Mouse (Mus musculus): ENCODE measurements around the gene Plekha6.

Plekha6 gene

DNA sequence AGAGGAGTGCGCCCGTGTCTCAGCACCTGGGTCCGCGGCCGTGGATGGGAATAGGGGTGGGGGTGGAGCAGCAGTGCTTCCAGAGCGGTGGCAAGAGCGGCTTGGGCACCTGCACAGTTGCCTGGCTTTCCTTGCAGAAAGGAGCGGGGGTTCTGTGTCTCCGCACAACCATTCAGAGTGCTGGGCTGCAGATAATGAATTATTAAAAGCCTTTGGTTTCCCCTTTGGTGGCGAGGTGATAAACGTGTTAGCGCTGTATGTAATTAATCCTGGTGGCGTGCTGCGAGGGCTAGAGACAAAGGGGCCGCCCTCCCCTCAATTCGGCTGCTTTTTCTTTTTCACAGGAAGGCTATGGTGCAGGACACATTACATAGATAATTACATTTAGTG lies 18.7 kb downstream of the Plekha6 start:
- no peak for DNase-seq (ENCODE audit: low spot score)

DNA sequence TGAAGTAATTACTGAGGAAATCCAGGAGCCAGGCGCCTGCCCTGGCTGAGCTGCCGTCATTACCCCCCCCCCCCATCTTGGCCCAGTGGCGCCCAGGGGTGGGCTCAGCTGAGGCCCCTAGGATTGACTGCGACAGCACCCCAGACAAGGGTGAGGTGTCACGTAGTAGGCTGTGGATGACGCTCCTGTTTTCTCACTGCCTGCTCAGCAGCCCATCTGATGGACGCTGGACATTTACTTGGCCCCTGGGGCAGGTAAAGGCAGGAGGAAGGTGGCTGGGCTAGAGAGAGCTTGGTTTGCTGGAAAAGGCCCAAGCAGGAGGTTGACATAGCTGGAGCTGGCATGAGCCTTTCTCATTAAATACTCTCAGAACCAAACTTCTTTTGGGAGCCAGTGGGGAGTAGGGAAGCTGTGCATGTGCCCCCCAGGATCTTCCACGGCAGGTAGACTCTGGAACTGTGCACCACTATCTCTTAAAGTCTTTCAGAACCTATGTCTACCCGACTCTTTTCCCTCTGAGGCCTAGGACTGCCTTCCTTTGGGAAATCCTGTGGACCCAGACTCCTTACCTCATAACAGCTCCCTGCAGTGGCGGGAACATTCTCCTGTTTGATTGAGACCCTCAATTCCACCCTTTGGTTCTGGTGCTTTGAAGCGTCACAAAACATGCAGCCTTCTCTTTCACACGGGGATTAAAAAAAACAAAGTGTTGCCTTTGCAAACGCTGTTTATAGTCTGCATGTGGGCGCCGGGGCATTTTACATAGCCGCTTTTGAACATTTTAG lies 19.3 kb downstream of the Plekha6 start:
- no peak for DNase-seq (ENCODE audit: low spot score)

DNA sequence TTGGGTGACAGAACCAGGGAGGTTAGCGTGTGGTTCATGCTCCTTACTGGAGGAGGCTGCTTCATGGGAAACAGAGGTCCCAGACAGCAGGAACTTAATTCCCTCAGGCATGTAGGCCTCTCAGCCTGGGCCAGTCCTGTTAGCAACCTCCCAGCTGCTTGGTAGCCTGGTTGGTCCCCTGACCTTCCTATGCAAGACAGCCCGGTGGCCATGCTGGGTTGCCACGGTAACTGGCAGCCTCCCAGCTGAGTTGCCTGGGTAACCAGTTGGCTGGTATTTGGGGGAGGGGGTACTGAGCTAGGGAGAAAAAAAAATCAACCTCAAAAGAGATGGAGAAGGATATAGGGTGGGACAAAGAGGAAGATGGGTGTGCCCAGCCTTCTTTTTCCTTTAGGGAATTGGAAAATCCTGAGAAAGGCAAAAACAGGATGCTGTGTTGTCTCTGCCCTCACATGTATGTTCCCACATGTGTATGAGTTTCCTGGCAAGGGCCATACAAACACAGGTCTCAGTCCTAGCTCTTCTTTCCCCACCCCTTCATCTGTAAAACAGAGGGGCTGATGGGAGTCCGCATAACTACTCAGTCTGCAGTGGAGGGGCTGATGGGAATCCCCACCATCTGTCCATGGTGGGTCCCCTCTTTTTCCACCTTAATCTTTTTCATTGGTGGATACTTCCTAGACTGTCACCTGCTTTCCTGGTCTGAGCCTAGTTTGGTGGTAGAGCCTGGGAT lies 24.1 kb downstream of the Plekha6 start:
- DNase-seq (ENCODE audit: low spot score): no peak

DNA sequence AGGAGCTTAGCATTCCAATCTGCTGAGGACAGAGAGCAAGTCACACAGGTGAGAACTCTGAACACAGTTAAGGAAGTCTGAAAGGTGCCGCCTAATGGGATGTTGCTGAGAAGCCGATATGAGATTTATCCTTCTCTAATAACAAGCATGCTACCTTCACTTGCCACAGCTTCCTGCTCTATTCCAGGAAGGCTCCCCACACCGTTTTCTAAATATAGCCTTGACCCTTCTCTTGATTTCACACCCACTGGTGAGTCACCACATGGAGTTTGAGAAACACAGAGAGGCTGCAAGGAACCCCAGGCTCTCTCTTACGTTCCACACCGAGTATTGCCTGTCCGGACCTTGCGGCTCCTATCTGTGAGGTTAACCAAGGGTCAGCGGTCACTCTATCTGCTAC lies 24.7 kb downstream of the Plekha6 start:
- no peak for DNase-seq (ENCODE audit: low spot score)

DNA sequence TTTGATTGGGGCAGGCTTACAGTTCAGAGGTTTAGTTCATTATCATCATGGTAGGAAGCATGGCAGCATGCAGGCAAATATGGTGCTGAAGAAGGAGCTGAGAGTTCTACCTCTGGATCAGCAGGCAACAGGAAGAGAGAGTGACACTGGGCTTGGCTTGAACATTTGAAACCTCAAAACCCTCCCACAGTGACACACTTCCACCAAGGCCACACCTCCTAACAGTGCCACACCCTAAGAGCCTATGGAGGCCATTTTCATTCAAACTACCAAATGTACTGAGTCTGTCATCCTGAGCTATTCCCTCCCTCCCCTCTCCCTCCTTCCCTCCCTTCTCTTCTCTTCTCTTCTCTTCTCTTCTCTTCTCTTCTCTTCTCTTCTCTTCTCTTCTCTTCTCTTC lies 25.5 kb downstream of the Plekha6 start:
- DNase-seq (ENCODE audit: low spot score): no peak

DNA sequence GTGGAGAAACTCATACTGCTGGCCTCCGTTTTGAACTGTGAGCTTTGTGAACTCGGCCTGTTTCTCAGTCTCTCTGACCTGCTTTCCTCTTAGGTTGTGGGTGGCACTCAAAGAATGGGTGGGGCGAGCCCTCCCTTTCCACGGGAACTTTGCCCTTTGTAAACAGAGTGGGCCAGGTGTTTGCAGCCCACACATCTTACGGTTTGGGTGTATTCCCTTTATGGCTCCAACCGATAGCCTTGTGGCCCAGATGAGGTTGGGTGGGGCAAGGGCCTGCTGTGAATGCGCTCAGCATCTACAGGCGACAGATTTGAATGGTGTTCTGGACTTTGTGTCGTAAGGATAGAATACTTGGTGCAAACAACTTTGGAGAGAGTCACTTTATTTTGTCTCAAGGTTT lies 26.5 kb downstream of the Plekha6 start:
- no peak for DNase-seq (ENCODE audit: low spot score)

DNA sequence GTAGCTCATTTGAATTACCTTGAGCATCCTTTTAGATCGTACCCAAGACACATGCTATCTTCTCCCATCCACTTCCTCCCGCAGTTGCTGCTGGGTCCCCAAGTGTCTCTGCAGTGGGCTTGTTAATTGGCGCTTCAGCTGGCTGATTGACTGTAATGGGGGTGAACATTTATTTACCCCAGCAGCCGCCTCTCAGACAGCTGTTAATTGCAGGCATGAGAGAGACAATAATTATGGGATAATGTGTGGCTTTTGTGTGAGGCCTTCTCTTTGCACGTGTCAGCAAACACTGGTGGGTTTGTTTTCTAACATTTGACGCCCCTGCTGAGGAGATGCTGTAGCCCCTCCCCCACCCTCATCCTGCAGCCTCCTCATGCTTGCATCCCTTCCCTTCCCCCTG lies 32.2 kb downstream of the Plekha6 start:
- no peak for DNase-seq (ENCODE audit: low spot score)

DNA sequence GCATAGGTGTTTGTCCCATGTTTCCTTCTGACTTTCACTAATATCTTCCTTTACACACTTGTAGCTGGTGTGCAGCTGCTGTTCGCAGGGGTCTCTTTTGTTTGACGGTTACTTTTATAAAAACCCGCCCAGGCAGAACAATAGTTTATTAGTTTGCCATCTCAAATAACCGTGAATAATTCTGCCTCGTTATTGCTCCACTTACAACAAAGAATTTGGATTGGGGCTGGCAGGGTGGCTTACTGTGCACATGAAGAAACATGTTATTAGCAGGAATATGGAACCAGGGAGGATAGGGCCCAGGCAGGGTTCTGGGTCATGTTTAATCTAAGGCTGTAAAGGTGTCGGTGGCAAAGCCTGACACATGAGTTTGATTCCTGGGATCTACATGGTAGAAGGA lies 33.3 kb downstream of the Plekha6 start:
- no peak for DNase-seq (ENCODE audit: low spot score)

DNA sequence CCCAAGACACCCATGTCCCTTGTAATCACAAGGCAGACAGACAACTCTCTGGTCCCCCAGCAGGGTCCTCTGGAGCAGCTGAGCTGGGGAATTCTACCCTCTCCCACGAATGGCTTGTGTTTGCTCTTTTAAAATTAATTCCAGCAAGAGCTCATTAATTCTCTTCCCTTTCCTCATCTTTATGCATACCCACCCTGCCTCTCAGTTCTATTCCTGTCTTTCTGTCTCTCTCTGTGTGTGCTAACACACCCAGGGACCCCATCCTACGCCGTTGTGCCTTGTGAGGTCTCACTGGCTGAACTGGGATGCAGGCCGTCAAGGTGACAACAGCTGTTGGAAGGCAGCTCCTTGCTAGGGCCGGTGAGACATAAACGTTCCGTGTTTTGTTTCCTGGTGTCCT lies 35.7 kb downstream of the Plekha6 start:
- no peak for DNase-seq (ENCODE audit: low spot score)

DNA sequence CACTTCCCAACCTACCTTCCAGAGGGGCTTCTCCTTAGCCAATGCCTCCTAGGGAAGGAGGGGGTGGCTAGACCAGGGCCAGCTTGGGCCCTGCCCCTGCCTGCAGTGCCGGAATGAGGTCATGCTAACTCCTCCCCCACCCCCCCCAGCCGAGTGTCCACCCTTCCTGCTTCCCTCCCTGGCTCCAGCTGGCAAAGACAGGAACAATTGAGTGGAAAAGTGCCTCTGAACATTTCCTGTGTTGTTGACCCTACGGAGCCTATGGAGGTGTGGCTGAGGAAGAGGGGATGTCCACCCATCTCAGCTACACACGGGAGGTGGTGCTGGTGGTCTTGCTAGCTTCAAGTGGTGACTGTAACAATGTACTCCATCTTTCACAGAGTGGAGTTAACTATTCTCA lies 37.5 kb downstream of the Plekha6 start:
- DNase-seq (ENCODE audit: low spot score): no peak

DNA sequence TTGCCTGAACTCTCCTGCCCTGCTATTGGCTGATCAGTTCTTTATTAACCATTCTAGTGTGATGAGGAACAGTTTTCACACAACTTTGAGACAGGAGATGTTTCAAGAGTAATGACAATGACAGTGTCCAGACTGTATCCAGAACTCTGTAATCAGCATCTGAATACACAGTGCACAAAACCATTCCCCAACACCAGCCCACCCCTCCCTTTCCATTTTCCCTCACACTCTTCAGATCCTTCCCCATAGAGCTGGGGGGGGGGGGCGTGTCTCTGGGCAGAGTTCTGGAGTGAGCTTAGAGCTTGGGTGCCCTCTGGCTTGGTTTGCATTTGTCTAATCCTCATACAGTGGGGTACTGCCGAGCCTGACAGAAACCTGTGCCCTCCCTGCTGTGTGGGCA lies 39.7 kb downstream of the Plekha6 start:
- no peak for DNase-seq (ENCODE audit: low spot score)

DNA sequence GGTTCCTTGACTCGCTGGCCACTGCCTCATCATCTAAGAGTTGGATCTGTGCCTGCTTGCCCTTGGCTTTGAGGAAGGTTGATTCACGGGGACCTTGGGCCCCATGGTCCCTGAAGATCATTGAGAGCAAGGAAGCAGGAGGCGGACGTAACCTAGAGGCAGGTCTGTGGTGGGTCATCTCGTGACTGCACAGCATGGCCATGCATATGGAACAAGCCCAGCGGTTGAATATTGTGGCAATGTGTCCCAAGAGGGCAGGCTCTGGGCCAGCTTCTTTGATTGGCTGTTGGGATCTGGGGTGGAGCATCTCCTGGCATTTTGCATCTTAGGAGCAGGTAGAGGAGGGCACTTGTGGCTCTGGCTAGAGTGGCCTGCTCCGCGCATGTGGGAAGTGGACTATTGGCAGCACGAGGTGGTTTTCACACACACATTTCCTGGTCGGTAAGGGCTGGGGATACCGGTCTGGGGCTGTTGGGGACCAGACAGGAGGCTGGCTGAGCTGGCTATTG lies 40.4 kb downstream of the Plekha6 start:
- no peak for DNase-seq (ENCODE audit: low spot score)

DNA sequence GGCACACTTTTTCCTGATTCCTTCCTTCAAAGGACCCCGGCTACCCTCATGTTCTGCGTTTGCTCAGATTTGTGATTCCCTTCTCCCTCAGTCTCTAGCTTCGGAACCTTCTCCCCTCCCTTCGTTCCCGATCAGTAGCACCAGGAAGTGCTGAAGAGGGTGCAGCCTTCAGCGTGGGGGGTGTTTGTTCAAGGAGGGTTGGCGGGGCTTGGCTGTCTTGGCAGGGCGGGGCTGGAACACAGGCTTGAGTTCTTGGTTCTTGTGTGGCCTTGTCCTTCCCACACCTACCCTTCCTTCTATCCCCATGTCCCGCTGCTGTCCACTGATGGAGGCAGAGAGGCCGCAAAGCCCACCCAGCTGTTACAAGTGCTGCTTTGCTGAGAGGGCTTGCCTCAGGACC lies 41.0 kb downstream of the Plekha6 start:
- no peak for DNase-seq (ENCODE audit: low spot score)

DNA sequence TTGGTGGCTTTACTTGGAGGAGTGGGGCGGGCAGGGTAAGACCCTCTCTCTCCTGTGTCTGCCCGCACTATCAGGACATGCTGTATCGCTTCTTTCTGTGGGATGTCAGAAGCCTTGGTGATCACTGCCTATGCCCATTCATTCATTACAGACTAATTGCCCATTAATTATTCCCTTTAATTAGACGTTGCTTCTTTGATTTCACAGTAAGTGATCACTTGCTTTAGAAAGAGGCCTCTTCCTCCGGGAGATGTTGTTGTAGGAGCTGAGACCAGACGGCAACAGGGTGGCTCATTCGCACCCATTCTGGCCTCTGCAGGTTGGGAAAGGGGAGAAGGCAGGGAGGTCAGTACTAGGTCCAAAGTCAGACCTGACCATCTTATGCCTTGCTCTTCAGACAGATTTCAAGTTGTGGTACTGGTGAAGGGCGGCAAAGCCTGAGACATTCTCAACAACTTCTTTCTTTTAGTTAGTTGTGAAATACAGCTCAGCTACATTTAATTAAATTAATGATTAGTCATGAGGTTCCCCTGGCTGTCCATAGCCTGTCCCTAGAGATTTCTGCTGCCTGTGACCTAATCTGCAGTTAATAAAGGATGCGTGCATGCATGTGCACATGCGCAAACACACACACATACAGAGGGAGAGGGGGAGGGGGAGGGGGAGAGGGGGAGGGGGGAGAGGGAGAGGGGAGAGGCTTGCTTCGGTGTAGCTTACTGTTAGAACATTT lies 44.2 kb downstream of the Plekha6 start:
- no peak for DNase-seq (ENCODE audit: low spot score)

DNA sequence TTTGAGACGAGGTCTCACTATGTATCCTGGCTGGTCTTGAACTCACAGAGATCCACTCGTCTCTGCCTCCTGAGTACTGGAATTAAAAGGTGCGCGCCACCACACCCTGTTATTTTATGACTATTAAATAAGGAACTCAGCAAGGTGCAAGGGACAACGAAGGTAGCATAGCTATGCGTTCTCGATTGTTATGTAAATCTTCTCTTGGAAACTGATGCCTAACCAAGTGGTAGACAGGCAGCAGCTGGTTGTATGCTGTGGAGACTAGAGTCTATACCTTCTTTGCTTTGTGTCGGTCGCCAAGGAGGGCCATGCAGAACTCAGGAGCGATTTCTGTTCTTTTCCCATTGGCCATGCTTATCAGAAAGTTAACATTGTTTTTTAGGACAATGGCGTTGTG lies 45.0 kb downstream of the Plekha6 start:
- DNase-seq (ENCODE audit: low spot score): no peak

DNA sequence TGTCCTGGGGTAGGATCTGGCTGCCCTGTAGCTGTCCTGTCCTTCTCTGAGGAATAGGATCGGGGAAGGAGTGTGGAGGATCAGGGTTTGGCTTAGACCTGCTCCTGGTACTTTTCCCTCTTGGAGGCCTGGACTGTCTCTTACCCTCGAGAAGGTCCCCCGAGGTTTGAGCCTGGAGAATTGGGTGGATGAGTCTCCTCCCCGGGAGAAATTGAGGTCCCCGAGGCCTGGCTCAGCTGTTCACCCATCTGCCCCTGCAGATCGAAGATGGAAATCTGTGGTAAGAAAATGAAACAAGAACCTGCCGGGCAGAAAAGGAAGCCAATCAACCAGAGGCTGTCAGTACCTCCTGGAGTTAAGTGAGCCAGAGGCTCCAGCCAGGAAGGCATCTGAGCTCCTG lies 45.5 kb downstream of the Plekha6 start:
- no peak for DNase-seq (ENCODE audit: low spot score)

DNA sequence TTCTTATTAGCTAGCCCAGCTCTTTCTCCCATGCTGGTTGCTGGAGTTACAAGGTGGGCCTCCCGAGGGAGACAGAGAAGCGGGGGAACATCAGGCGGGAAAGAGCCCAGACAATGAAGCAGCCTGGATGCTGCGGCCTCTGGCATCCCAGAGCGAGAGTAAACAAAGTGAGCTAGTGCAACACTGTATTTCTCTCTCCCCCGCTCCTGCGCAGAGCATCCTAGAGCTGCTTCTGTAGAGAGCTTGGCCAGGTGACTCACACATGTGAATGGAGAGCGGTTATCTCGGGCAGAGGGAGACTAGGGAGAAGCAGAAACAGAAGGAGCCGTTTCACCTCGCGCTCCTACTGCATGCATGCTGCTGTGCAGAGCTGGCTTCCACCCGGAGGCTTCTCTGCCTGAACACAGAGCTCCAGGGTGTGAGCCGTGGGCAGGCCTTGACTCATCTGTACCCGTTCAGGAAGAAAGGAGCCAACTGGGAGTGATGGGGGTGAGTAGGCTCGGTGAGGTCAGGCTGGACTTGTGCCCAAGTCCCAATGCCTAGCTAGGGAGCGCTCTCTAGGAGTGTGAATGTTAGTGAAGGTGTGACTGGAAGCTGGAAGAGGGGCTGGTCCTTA lies 46.0 kb downstream of the Plekha6 start:
- DNase-seq (ENCODE audit: low spot score): no peak

DNA sequence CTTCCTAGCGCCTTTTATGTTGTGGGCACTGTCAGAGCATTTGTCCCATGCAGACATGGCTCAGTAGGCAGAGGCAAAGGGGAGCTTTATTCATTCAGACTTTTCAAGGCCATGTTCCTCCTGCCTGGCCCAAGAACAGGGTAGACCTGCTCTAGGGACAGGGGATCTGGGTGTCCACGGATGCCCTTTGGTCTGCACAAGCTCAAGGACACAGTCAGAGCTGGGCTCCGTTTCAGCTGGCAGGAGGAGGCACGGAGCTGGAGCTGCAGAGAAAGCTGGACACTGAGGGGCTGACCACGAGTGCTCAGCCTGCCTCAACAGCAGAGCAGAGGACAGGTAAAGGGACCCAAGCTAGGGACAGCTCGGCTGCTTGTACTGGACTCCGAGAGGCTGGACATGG lies 46.8 kb downstream of the Plekha6 start:
- peak; percentile 44 for DNase-seq (ENCODE audit: low spot score)

DNA sequence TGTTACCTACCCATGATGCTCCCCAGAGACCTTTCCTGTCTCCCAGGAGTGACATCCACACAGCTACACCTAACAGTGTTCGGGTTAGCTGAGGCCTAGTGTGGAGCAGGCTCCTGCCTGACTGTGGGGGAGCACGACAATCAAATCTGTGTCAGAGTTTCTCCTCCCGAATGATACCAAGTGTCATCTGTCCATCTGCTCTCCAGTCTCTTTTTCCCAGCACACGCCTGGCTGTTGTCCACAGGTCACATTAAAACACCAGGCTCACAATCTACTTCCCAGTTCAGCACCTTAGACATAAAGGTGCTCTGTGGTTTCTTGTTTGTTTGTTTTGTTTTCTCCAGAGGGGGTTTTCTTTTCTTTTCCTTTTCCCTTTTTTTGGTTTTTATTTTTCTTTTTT lies 48.3 kb downstream of the Plekha6 start:
- no peak for DNase-seq (ENCODE audit: low spot score)

DNA sequence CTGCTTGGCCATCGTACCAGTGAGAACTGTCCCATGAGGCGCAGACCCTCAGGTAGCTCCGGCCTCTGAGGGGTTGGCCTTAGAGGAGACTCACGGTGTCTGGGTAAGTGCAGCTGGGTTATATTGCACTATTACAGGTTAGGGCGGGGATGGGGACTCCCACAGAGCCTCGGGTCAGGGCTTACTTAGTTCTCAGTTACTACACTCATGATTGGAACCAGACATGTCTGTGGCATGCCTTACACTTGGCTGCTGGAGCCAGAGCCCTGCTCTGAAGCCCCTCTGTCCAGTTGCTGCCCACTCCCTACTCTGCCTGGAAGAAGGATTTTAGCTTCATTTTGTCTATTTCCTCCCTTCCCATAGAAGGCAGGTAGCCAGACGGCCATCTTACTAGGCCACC lies 49.1 kb downstream of the Plekha6 start:
- DNase-seq (ENCODE audit: low spot score): no peak

DNA sequence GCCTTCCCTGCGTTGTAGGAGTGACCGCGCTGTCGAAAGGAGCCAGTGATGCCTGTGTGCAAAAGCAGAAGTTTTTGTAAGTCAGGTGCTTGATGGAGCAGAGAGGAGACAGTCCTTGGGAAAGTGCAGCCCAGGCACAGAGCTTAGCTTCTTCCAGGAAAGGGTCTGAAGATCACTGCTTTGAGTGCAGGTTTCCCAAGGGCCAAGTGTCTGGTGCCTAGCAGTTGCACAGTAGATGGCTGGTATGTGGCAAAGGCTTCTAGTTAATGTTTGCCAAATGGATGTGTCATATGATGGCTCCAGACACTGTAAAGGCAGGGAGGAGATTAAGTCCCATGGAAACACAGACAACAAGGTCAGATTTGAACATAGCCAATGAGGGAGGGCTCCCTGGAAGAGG lies 49.9 kb downstream of the Plekha6 start:
- no peak for DNase-seq (ENCODE audit: low spot score)

DNA sequence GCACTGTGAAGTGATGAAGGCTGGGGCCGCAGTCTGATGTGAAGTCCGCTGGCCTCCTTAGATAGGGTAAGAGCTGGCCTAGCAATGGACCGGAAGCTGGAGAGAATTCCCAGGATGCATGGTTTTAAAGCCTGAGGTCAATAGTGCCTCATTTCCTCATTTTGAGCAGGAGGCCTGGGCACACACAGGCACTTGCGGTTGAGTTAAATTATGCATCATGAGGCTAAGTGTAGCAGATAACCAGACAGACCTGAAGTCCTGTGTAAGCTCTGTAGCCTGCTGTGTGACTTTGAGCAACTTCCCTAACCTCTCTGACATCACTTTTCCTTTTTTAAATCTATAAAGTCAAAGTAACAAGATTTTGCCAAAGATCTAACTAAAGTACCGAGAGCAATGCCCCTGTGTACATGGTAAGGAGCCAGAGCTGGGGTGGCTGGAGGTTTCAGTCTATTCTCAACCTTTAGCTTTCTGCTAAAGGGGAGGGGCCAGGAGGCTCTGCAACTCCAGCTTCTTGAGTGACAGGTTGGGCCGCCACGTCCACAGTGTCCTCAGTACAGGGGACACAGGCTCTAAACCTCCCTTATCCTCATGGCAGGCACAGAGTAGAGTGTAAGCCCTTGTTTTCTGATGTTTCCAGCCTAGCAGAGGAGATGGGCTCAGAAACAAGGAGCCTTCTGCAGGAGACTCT lies 50.8 kb downstream of the Plekha6 start:
- DNase-seq (ENCODE audit: low spot score): no peak
